Mouse (Mus musculus): ENCODE data around the gene Atp8b2. TPM values are rescaled to one million over a fixed set of nuclear protein-coding genes. Genes with fewer than 3 reads are reported as not detected.

Atp8b2 gene
- polyA plus RNA-seq, 3 experiments from 2014 or later: 21.8 to 24.1 (median 22.9) TPM

DNA sequence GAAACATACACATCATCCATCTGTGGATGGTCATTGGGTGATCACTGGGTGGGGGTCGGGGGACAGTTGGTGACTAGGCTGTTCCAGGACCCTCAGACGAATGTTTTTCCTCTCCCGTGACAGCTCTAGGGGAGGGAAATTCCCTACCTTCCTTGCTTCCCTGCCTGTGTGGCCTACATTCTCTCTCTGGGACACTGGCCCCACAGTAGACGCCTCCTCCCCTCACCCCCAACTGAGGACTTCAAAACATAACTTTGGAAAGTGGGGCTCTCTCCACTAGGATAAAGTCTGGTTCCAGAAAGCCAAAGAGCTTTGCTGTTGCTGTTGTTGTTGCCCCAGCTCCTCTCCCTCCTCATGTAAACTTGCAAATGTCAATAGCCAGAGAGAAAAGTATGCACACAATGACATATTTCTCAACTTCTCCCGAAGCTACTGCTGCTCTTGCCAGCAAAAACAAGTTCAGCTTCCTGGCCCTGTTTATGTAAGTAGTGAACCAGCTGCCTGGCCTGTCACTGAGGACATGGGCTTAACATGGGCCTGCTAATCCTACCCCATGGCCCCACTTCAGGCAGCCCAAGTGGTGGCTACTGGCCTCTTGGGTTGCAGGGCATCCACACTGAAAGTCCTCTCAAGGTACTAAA is 64.3 kb downstream of the Atp8b2 start:
- ATAC-seq: no peak

DNA sequence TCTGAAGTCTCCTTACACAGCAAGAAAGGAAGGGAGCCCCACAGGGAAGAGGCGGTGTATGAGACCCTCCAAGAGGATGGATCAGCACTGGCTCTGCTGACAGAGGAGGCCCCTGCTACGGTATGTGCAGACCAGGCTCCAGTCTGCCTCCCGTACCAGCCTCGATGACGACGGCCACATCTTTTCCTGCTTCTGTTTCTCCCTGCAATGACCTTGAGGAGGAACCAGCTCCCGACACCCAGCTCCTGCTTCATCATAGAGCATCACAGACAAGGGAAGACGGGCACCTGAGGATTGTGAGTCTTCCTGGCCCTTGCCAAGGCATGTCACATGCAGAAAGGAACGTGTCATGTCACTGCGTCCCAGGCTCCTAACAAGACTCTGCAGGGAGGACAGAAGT is 65.3 kb downstream of the Atp8b2 start:
- no peak for ATAC-seq

DNA sequence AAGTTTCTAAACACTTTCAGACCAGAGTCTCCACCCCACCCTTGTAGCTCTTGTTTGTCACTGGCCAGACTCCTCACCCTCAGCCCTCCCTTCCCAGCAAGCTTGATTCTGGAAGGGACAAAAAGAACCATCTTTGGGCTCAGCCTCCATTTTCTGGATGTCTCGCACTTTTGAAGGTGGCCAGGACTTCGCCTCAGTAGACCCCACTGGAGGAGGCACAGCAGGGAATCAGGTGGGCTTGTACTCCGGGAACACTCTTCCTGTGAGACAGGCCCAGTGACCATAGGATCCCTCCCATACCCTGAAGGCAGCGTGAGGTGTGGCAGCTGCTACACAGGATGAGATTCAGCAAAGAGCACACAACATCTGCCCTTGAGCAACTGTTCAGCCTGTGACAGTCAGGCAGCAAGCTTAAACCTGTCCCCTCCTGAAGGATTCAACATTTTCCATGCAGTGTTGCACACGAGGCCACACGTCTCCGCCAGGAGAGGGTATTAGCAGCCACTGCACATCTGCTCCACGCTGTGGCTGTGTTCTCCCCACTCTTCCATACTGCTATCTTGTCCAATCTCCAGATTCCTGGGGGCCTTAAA is 66.0 kb downstream of the Atp8b2 start:
- no peak for ATAC-seq

DNA sequence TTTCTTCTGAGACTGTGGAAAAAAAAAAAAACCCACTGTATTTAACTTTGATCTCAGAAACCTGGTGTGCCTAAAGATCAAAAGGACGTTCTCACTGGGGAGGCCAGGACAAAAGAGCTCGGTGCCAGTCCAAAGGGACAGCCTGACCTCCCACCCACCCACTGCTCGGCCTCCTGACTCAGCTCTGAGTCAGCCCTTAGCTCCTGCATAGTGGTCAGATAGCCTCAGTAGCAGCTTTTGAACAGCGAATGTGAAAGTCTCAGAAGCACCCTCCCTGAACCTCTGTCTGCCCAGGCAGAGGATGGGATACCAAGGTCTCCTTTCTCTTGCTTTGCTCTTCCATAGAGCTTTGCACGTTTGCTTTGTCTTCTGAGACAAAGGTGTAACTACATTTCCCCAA is 66.7 kb downstream of the Atp8b2 start:
- ATAC-seq: peak; percentile 27

GRCm38 (mm10) chr3:89892517-89893106 is 70.7 kb downstream of the Atp8b2 start:
- ATAC-seq: peak; percentile 54

DNA sequence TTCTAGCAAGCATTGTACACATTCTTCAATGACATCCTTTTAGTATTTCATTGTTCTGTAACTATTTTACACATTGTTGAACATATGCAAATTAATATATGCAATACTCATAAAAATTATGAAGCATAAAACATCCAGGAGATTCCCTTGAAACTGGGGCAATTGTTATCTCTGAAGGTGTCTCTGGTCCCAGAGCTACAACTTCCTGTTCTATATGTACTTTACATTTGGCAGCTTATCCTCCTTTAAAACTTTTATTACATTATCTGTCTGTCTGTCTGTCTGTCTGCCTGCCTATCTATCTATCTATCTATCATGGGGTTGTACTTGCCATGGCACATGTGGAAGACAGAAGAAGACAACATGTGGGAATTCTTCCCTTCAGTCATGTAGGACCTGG is 71.6 kb downstream of the Atp8b2 start:
- ATAC-seq: no peak

GRCm38 (mm10) chr3:89889841-89890430 is 73.4 kb downstream of the Atp8b2 start:
- no peak for ATAC-seq

Other genes starting within 250 kb of the Atp8b2 start
- 10 to 100 TPM; 48.4 to 57.6 (median 56.6) TPM for gene Adar, start 248.5 kb downstream of the Atp8b2 start, polyA plus RNA-seq (2017; shearing (Covaris generic))
- gene Chrnb2, start 198.9 kb downstream of the Atp8b2 start, polyA plus RNA-seq (2017; shearing (Covaris generic)): 1 to 10 TPM; 1.2 to 2.4 (median 1.9) TPM
- 10 to 100 TPM; 12.9 to 18.9 (median 16.5) TPM for gene Ube2q1, start 189.9 kb downstream of the Atp8b2 start, polyA plus RNA-seq (2017; shearing (Covaris generic))
- 10 to 100 TPM in 1 of 3 experiments, 1 to 10 TPM in 2; 3.3 to 10.1 (median 9.1) TPM for gene She, start 132.1 kb downstream of the Atp8b2 start, polyA plus RNA-seq (2017; shearing (Covaris generic))
- gene Il6ra, start 50.3 kb downstream of the Atp8b2 start, polyA plus RNA-seq (2017; shearing (Covaris generic)): 10 to 100 TPM in 2 of 3 experiments, 1 to 10 TPM in 1; 4.6 to 23.5 (median 19.0) TPM
- gene Hax1, start 35.3 kb upstream of the Atp8b2 start, polyA plus RNA-seq (2017; shearing (Covaris generic)): 10 to 100 TPM; 59.6 to 87.0 (median 74.0) TPM
- gene 4933434E20Rik, start 88.1 kb upstream of the Atp8b2 start, polyA plus RNA-seq (2017; shearing (Covaris generic)): 100 to 1,000 TPM; 323 to 414 (median 404) TPM
- gene Ubap2l, start 89.1 kb upstream of the Atp8b2 start, polyA plus RNA-seq (2017; shearing (Covaris generic)): 100 to 1,000 TPM; 204 to 305 (median 225) TPM
- 100 to 1,000 TPM; 843 to 975 (median 918) TPM for gene Tpm3, start 109.1 kb upstream of the Atp8b2 start, polyA plus RNA-seq (2017; shearing (Covaris generic))
- under 1 TPM; 0.18 to 0.51 (median 0.49) TPM for gene Nup210l, start 140.6 kb upstream of the Atp8b2 start, polyA plus RNA-seq (2017; shearing (Covaris generic))